Mouse (Mus musculus) lung, postnatal 0 days (tissue): ENCODE data around the gene Prkce. TPM values are rescaled to one million over a fixed set of nuclear protein-coding genes. Genes with fewer than 3 reads are reported as not detected.

Experiments
- ATAC-seq: fragments of 200-750 bp; cut with Nextera tagmentation; 2 replicates; pipeline ENCODE4 v1.8.0; 2017; ENCODE audit warnings: moderate library complexity
- DNase-seq: peaks from one replicate; pipeline ENCODE4 v3.0.0-alpha.2; 2016; ENCODE audit warnings: low spot score
- H3K27ac ChIP-seq: fragments of 300-500 bp; sonication (generic); 2 replicates; pipeline ENCODE4 v1.5.1; 2014; ENCODE audit warnings: antibody characterized with exemption, mild to moderate bottlenecking, low read length, mixed read lengths
- H3K27me3 ChIP-seq: fragments of 300-500 bp; sonication (generic); replicated peaks from 2 replicates; pipeline ENCODE4 v1.6.1; 2014; ENCODE audit warnings: low read length, mixed read lengths; ENCODE audit not compliant: insufficient read depth
- H3K36me3 ChIP-seq: fragments of 300-500 bp; sonication (generic); 2 replicates; pipeline ENCODE4 v1.6.1; 2014; ENCODE audit warnings: low read length, mixed read lengths; ENCODE audit not compliant: insufficient read depth
- H3K4me1 ChIP-seq: fragments of 300-500 bp; sonication (generic); 2 replicates; pipeline ENCODE4 v1.6.1; 2014; ENCODE audit warnings: antibody characterized with exemption, low read depth, low read length, mixed read lengths; ENCODE audit not compliant: insufficient read depth
- H3K4me2 ChIP-seq: fragments of 300-500 bp; sonication (generic); replicated peaks from 2 replicates; pipeline ENCODE4 v1.6.1; 2014; ENCODE audit warnings: low read depth, mild to moderate bottlenecking, low read length, moderate library complexity, mixed read lengths
- H3K4me3 ChIP-seq: fragments of 300-500 bp; sonication (generic); 2 replicates; pipeline ENCODE4 v1.5.1; 2014; ENCODE audit warnings: low read depth, low read length
- H3K9ac ChIP-seq: fragments of 300-500 bp; sonication (generic); replicated peaks from 2 replicates; pipeline ENCODE4 v1.6.1; 2014; ENCODE audit warnings: low read depth, mild to moderate bottlenecking
- H3K9me3 ChIP-seq: fragments of 300-500 bp; sonication (generic); 2 replicates; pipeline ENCODE4 v1.6.1; 2016; ENCODE audit warnings: low read length, mixed read lengths
- CTCF ChIP-seq: IDR thresholded peaks from 2 replicates; pipeline ENCODE4 v1.5.1; 2016; ENCODE audit warnings: antibody characterized with exemption, mild to moderate bottlenecking
- EP300 ChIP-seq: IDR thresholded peaks from 2 replicates; pipeline ENCODE4 v1.6.1; 2016; ENCODE audit warnings: antibody characterized with exemption, mild to moderate bottlenecking, control low read depth
- WGBS: fragments of 180-500 bp; shearing (Covaris S2); extraction: QIAGEN DNeasy Blood & Tissue Kit; methylation state at CpG from one replicate; pipeline ENCODE4 v1.1.7; 2014; 5-methylcytosine and 5-hydroxymethylcytosine counted together
- polyA plus RNA-seq: library from polyadenylated mRNA; unstranded; fragments of >200 nt; fragmentation: Nextera tagmentation; extraction: Ambion mirVana; gene quantifications from 2 replicates; pipeline ENCODE4 v1.2.1, GENCODE M21; 2015

Prkce gene
- polyA plus RNA-seq, 1 experiment from 2014 or later: 10.6 TPM

GRCm38 (mm10) chr17:86559206-86559891 is 391.8 kb downstream of the Prkce start:
- Histone ChIP-seq H3K4me1 (peaks cover 11% of the 10 kb centered on the region), H3K9me3 (no peaks in the 10 kb centered on the region), H3K36me3 (no peaks in the 10 kb centered on the region), H3K4me2 (no peak overlapping the region), H3K9ac (no peak overlapping the region), H3K27ac (no peak overlapping the region), H3K27me3 (no peaks in the 10 kb centered on the region), H3K4me3 (no peak overlapping the region)
- DNase-seq (peak; percentile 67), ATAC-seq (peak; percentile 89)
- WGBS: 49% methylated on average over 15 of the region's 15 CpGs
- peak; percentile 91 for TF ChIP-seq EP300
- TF ChIP-seq CTCF: peak; percentile 25; the same call in 1 of the 2 replicates

- Histone ChIP-seq H3K9me3 (no peaks in the 10 kb centered on the region), H3K36me3 (no peaks in the 10 kb centered on the region), H3K27ac (no peak overlapping the region), H3K4me2 (no peak overlapping the region), H3K9ac (no peak overlapping the region), H3K4me1 (peaks cover 11% of the 10 kb centered on the region), H3K27me3 (no peaks in the 10 kb centered on the region), H3K4me3 (no peak overlapping the region)
- no peak for ATAC-seq
- 51% methylated on average over 3 of the region's 3 CpGs for WGBS
- DNase-seq: peak; percentile 22
- TF ChIP-seq CTCF (no peak), EP300 (no peak)
Observed at GRCm38 (mm10) chr17:86560499-86560898, 392.9 kb downstream of the Prkce start.

- WGBS: 74% methylated on average over 5 of the region's 5 CpGs
- no peaks in the 10 kb centered on the region for H3K9me3 ChIP-seq
- no peak overlapping the region for H3K27ac ChIP-seq
- DNase-seq (no peak), ATAC-seq (no peak)
- no peak for TF ChIP-seq EP300
- TF ChIP-seq CTCF: no peak
- H3K4me3 ChIP-seq: no peak overlapping the region
- H3K27me3 ChIP-seq: no peaks in the 10 kb centered on the region
- H3K36me3 ChIP-seq: no peaks in the 10 kb centered on the region
- H3K9ac ChIP-seq: no peak overlapping the region
- H3K4me1 ChIP-seq: no peaks in the 10 kb centered on the region
- H3K4me2 ChIP-seq: no peak overlapping the region
Observed at GRCm38 (mm10) chr17:86570491-86570890, 402.9 kb downstream of the Prkce start.

- H3K4me3 ChIP-seq: no peak overlapping the region
- H3K36me3 ChIP-seq: no peaks in the 10 kb centered on the region
- no peak overlapping the region for H3K9ac ChIP-seq
- ATAC-seq (no peak), DNase-seq (no peak)
- no peaks in the 10 kb centered on the region for H3K4me1 ChIP-seq
- H3K27ac ChIP-seq: no peak overlapping the region
- WGBS: 94% methylated on average over 3 of the region's 3 CpGs
- H3K27me3 ChIP-seq: no peaks in the 10 kb centered on the region
- H3K4me2 ChIP-seq: no peak overlapping the region
- TF ChIP-seq EP300: no peak
- no peak for TF ChIP-seq CTCF
- H3K9me3 ChIP-seq: no peaks in the 10 kb centered on the region
Observed at GRCm38 (mm10) chr17:86571266-86571665, 403.7 kb downstream of the Prkce start.

GRCm38 (mm10) chr17:86572136-86572535 is 404.6 kb downstream of the Prkce start:
- H3K27ac ChIP-seq: no peak overlapping the region
- H3K4me3 ChIP-seq: no peak overlapping the region
- H3K36me3 ChIP-seq: no peaks in the 10 kb centered on the region
- no peak overlapping the region for H3K4me2 ChIP-seq
- H3K9me3 ChIP-seq: no peaks in the 10 kb centered on the region
- DNase-seq (peak; percentile 36), ATAC-seq (0 out of 2 replicates have a peak, but pooled peaks have one; percentile 40)
- H3K9ac ChIP-seq: no peak overlapping the region
- no peaks in the 10 kb centered on the region for H3K27me3 ChIP-seq
- no peak for TF ChIP-seq EP300
- no peak for TF ChIP-seq CTCF
- no peaks in the 10 kb centered on the region for H3K4me1 ChIP-seq
- 52% methylated on average over 6 of the region's 6 CpGs for WGBS

GRCm38 (mm10) chr17:86572576-86572975 is 405.0 kb downstream of the Prkce start:
- H3K4me3 ChIP-seq: no peak overlapping the region
- H3K4me2 ChIP-seq: no peak overlapping the region
- no peaks in the 10 kb centered on the region for H3K27me3 ChIP-seq
- no peaks in the 10 kb centered on the region for H3K9me3 ChIP-seq
- peak overlapping the region; percentile 4 for H3K27ac ChIP-seq
- no peak overlapping the region for H3K9ac ChIP-seq
- no peaks in the 10 kb centered on the region for H3K36me3 ChIP-seq
- TF ChIP-seq CTCF (no peak), EP300 (no peak)
- 23% methylated on average over 8 of the region's 8 CpGs for WGBS
- ATAC-seq (peak; percentile 78), DNase-seq (peak; percentile 42)
- H3K4me1 ChIP-seq: no peaks in the 10 kb centered on the region
